Mouse (Mus musculus): ENCODE measurements around the gene Cfap58.

DNA sequence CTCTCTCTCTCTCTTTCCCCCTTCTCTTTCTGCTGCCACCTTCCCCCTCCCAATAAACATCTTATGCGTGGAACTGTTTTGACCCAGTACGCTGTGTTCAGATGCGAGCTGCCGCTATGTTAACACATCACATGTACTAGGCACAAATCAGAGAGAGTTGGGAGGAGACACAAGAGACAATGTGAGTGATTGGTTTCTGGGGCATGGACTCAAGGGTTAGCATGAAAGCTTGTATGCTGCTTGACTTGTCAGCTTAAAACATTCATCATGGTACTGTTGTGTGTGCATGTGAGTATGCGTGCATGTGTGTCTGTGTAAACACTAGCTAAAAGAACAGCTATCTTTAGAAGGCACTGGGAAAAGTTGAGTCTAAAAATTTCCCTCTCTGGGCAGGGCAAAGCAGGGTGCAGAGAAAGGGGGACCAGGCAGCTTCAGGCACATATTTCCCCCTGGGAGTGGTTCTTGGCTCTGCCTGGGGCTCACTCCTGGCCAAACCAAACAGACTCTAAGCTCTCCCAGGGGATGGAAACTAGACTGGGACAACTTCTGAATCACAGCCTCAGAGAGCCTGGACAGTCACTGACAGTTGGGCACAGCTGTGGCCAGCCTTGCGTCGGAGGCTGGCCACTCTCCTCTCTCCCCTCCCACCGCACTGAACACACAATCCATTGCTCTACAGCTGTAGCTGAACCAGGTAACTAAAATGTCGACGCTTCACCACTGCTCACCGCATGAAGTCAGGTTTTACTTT, 45.7 kb upstream of the Cfap58 start:
- TF ChIP-seq CTCF (IDR thresholded peaks at IDR 0.05; ENCODE audit: borderline replicate concordance, control insufficient read depth, extremely low read depth, insufficient read depth, low read length, poor library complexity) (no peak), POLR2A (IDR thresholded peaks at IDR 0.05; ENCODE audit: control insufficient read depth, extremely low read depth, insufficient read depth, low read length, poor library complexity) (no peak)

All from thymus, adult 2 months (tissue).